Mouse (Mus musculus) left cerebral cortex, postnatal 10 days (tissue): ENCODE data around the gene Gm11554. TPM values are rescaled to one million over a fixed set of nuclear protein-coding genes. Genes with fewer than 3 reads are reported as not detected.
"Not testable (repeated sequence)": the region's sequence is repeated elsewhere in the genome, so short reads cannot be mapped to it uniquely, and the experiment has no call there.

Experiments
- DNase-seq, 2 experiments: peaks; one replicate each; pipeline ENCODE4 v3.0.0; 2021 to 2022; ENCODE audit warnings: low spot score in 2 of 2, mixed read lengths in 1 of 2; ENCODE audit errors: extremely low spot score in 1 of 2
- intact Hi-C: fragments of 180-260 bp; cut with DNase I; formaldehyde crosslinking; loops from one replicate; pipeline ENCODE4 v1.15.1; 2025
- total RNA-seq, 2 experiments: library from RNA; stranded (reverse); gene quantifications; 2 replicates each; pipeline ENCODE4 v1.2.3; 2021

Gene Gm11554
- not detected for total RNA-seq

- DNase-seq, intact Hi-C loops: not testable (repeated sequence)
Observed at GRCm38 (mm10) chr11:99804346-99804745, at the start of gene Gm11554. Gm11554 (minus strand) TSS chr11:99804446.

- no peak for DNase-seq
- intact Hi-C loops: no loop called here
Observed at GRCm38 (mm10) chr11:99851508-99851907, 47.3 kb upstream of the Gm11554 start, which contains the start of gene Krtap4-16. Krtap4-16 (minus strand) TSS chr11:99851608.

- no peak for DNase-seq
- intact Hi-C loops: no loop called here
Observed at GRCm38 (mm10) chr11:99846746-99847145, 42.5 kb upstream of the Gm11554 start.

GRCm38 (mm10) chr11:99842185-99842584, 37.9 kb upstream of the Gm11554 start:
- no peak for DNase-seq
- intact Hi-C loops: no loop called here

- intact Hi-C loops: no loop called here
Observed at GRCm38 (mm10) chr11:99837966-99838365, 33.7 kb upstream of the Gm11554 start, which contains the start of gene 2300003K06Rik. 2300003K06Rik (minus strand) TSS chr11:99838066.

GRCm38 (mm10) chr11:99815566-99815965, 11.3 kb upstream of the Gm11554 start, which contains the start of gene Gm11564:
Gm11564 (minus strand) TSS chr11:99815666.
- intact Hi-C loops, DNase-seq: not testable (repeated sequence)

More at GRCm38 (mm10) chr11:99837966-99838365, 33.7 kb upstream of the Gm11554 start, which contains the start of gene 2300003K06Rik:
- no peak for DNase-seq

- intact Hi-C loops, DNase-seq: not testable (repeated sequence)
Observed at GRCm38 (mm10) chr11:99809792-99810191, 5.5 kb upstream of the Gm11554 start, which contains the start of gene Krtap4-13. Krtap4-13 (minus strand) TSS chr11:99809892.

GRCm38 (mm10) chr11:99798832-99799231, 5.4 kb downstream of the Gm11554 start, which contains the start of gene Gm11569:
Gm11569 (minus strand) TSS chr11:99798932.
- intact Hi-C loops: not testable (repeated sequence)

GRCm38 (mm10) chr11:99793367-99793766, 10.9 kb downstream of the Gm11554 start, which contains the start of gene Gm11596:
Gm11596 (minus strand) TSS chr11:99793467.
- intact Hi-C loops: no loop called here
- no peak for DNase-seq

More at GRCm38 (mm10) chr11:99798832-99799231, 5.4 kb downstream of the Gm11554 start, which contains the start of gene Gm11569:
- DNase-seq: not testable (repeated sequence)

GRCm38 (mm10) chr11:99784900-99785299, 19.3 kb downstream of the Gm11554 start, which contains the start of gene Krtap4-9:
Krtap4-9 (plus strand) TSS chr11:99785200.
- DNase-seq, intact Hi-C loops: not testable (repeated sequence)

- intact Hi-C loops: no loop called here
- DNase-seq: no peak
Observed at GRCm38 (mm10) chr11:99780604-99781003, 23.6 kb downstream of the Gm11554 start, which contains the start of gene Krtap4-8. Krtap4-8 (minus strand) TSS chr11:99780704.

GRCm38 (mm10) chr11:99778401-99778800, 25.8 kb downstream of the Gm11554 start:
- intact Hi-C loops: no loop called here
- no peak for DNase-seq

- intact Hi-C loops, DNase-seq: not testable (repeated sequence)
Observed at GRCm38 (mm10) chr11:99772813-99773212, 31.4 kb downstream of the Gm11554 start, which contains the start of gene Gm11595. Gm11595 (minus strand) TSS chr11:99772913.

GRCm38 (mm10) chr11:99768410-99768809, 35.8 kb downstream of the Gm11554 start:
- no peak for DNase-seq
- intact Hi-C loops: no loop called here

- no peak for DNase-seq
- intact Hi-C loops: no loop called here
Observed at GRCm38 (mm10) chr11:99758877-99759276, 45.4 kb downstream of the Gm11554 start.

Other genes with a start within 250 kb of the Gm11554 start
- gene Krtap3-2, start 247.6 kb downstream of the Gm11554 start, total RNA-seq: not detected
- gene Gm11939, start 245.0 kb downstream of the Gm11554 start, total RNA-seq: not detected
- gene Krtap3-1, start 237.8 kb downstream of the Gm11554 start, total RNA-seq: not detected
- gene Krtap1-5, start 223.4 kb downstream of the Gm11554 start, total RNA-seq: not detected
- gene Krtap1-4, start 220.8 kb downstream of the Gm11554 start, total RNA-seq: not detected
- not detected for gene Krtap1-3, start 213.1 kb downstream of the Gm11554 start, total RNA-seq
- not detected for gene Krtap9-3, start 206.3 kb downstream of the Gm11554 start, total RNA-seq
- not detected for gene Gm11938, start 201.1 kb downstream of the Gm11554 start, total RNA-seq
- not detected for gene Gm11937, start 194.3 kb downstream of the Gm11554 start, total RNA-seq
- not detected for gene Krtap2-4, start 189.6 kb downstream of the Gm11554 start, total RNA-seq
- not detected for gene Gm11562, start 184.0 kb downstream of the Gm11554 start, total RNA-seq
- not detected for gene Krtap4-1, start 176.2 kb downstream of the Gm11554 start, total RNA-seq
- not detected for gene Krtap4-2, start 169.4 kb downstream of the Gm11554 start, total RNA-seq
- gene Krtap4-7, start 160.4 kb downstream of the Gm11554 start, total RNA-seq: not detected
- not detected for gene Gm11555, start 154.2 kb downstream of the Gm11554 start, total RNA-seq
- not detected for gene Gm11563, start 145.5 kb downstream of the Gm11554 start, total RNA-seq
- gene Krtap4-6, start 138.5 kb downstream of the Gm11554 start, total RNA-seq: not detected
- gene Gm14190, start 113.7 kb downstream of the Gm11554 start, total RNA-seq: not detected
- not detected for gene Gm14180, start 70.2 kb downstream of the Gm11554 start, total RNA-seq
- gene Gm11595, start 31.5 kb downstream of the Gm11554 start, total RNA-seq: not detected
- gene Krtap4-8, start 23.7 kb downstream of the Gm11554 start, total RNA-seq: not detected
- gene Krtap4-9, start 19.2 kb downstream of the Gm11554 start, total RNA-seq: not detected
- gene Gm11596, start 11.0 kb downstream of the Gm11554 start, total RNA-seq: not detected
- gene Gm11569, start 5.5 kb downstream of the Gm11554 start, total RNA-seq: not detected
- gene Krtap4-13, start 5.4 kb upstream of the Gm11554 start, total RNA-seq: not detected
- not detected for gene Gm11564, start 11.2 kb upstream of the Gm11554 start, total RNA-seq
- gene 2300003K06Rik, start 33.6 kb upstream of the Gm11554 start, total RNA-seq: not detected
- not detected for gene Krtap4-16, start 47.2 kb upstream of the Gm11554 start, total RNA-seq
- not detected for gene Gm11568, start 53.5 kb upstream of the Gm11554 start, total RNA-seq
- gene Gm11559, start 60.0 kb upstream of the Gm11554 start, total RNA-seq: not detected
- gene Krtap9-1, start 68.9 kb upstream of the Gm11554 start, total RNA-seq: not detected
- gene Gm11567, start 74.7 kb upstream of the Gm11554 start, total RNA-seq: not detected
- gene Krtap31-1, start 103.5 kb upstream of the Gm11554 start, total RNA-seq: not detected
- gene Gm11565, start 110.3 kb upstream of the Gm11554 start, total RNA-seq: not detected
- gene Krtap31-2, start 131.8 kb upstream of the Gm11554 start, total RNA-seq: not detected
- gene Krtap9-5, start 144.0 kb upstream of the Gm11554 start, total RNA-seq: not detected
- not detected for gene Krtap29-1, start 174.6 kb upstream of the Gm11554 start, total RNA-seq
- not detected for gene Krtap16-1, start 182.2 kb upstream of the Gm11554 start, total RNA-seq
- gene Krtap17-1, start 189.5 kb upstream of the Gm11554 start, total RNA-seq: not detected
- gene Krt33a, start 211.8 kb upstream of the Gm11554 start, total RNA-seq: not detected
- not detected for gene Krt33b, start 225.4 kb upstream of the Gm11554 start, total RNA-seq
- not detected for gene Krt34, start 237.1 kb upstream of the Gm11554 start, total RNA-seq
- gene Krt31, start 246.1 kb upstream of the Gm11554 start, total RNA-seq: not detected